Mouse (Mus musculus) layer of hippocampus, adult 18-20 months (tissue): ENCODE data around the gene Neu1. TPM values are rescaled to one million over a fixed set of nuclear protein-coding genes. Genes with fewer than 3 reads are reported as not detected.
A peak's percentile ranks its signal among the peaks of the same experiment; 100 is the strongest.
"Not testable (repeated sequence)": the region's sequence is repeated elsewhere in the genome, so short reads cannot be mapped to it uniquely, and the experiment has no call there.

ENCODE experiments used
- DNase-seq, 2 experiments: peaks; one replicate each; pipeline ENCODE4 v3.0.0; 2022; ENCODE audit warnings: low spot score in 2 of 2
- total RNA-seq, 2 experiments: library from RNA; stranded (reverse); gene quantifications; 2 replicates each; pipeline ENCODE4 v1.2.3; 2021

The Neu1 gene
- total RNA-seq, 2 experiments from 2014 or later: 41.4 to 44.2 TPM

GRCm38 (mm10) chr17:34962125-34962524, 31.1 kb downstream of the Neu1 start:
- no peak for DNase-seq

GRCm38 (mm10) chr17:34962841-34963240, 31.8 kb downstream of the Neu1 start:
- no peak for DNase-seq

GRCm38 (mm10) chr17:34964640-34965049, 33.6 kb downstream of the Neu1 start:
- no peak for DNase-seq

GRCm38 (mm10) chr17:34965627-34966026, 34.6 kb downstream of the Neu1 start:
- DNase-seq: no peak

- DNase-seq: not testable (repeated sequence)
Measured at GRCm38 (mm10) chr17:34969822-34970221, 38.8 kb downstream of the Neu1 start, which contains the start of gene Gm20481. TSS of gene Gm20481 (plus strand) at chr17:34969912.

- not testable (repeated sequence) for DNase-seq
Measured at GRCm38 (mm10) chr17:34970850-34971249, 39.8 kb downstream of the Neu1 start.

GRCm38 (mm10) chr17:34971694-34972068, 40.6 kb downstream of the Neu1 start:
- DNase-seq: not testable (repeated sequence)

GRCm38 (mm10) chr17:34972069-34972749, 41.2 kb downstream of the Neu1 start, which contains the start of the genes Hspa1a and Hspa1l:
TSS of gene Hspa1a (minus strand) at chr17:34972156.
TSS of gene Hspa1l (plus strand) at chr17:34972703.
- DNase-seq: peak; percentile 76 to 85

- no peak for DNase-seq
Measured at GRCm38 (mm10) chr17:34975581-34976492, 44.8 kb downstream of the Neu1 start.

- no peak for DNase-seq
Measured at GRCm38 (mm10) chr17:34977000-34977399, 45.9 kb downstream of the Neu1 start.

- no peak for DNase-seq
Measured at GRCm38 (mm10) chr17:34978239-34978638, 47.2 kb downstream of the Neu1 start.

GRCm38 (mm10) chr17:34979631-34980030, 48.6 kb downstream of the Neu1 start:
- no peak for DNase-seq

GRCm38 (mm10) chr17:34980655-34981054, 49.6 kb downstream of the Neu1 start:
- DNase-seq: peak in 1 of 2 experiments; percentile 72

- peak; percentile 91 to 95 for DNase-seq
Measured at GRCm38 (mm10) chr17:34981690-34982180, 50.7 kb downstream of the Neu1 start, which contains the start of gene Lsm2. TSS of gene Lsm2 (plus strand) at chr17:34981862.

GRCm38 (mm10) chr17:34982328-34982727, 51.3 kb downstream of the Neu1 start:
- no peak for DNase-seq

- no peak for DNase-seq
Measured at GRCm38 (mm10) chr17:34984218-34984617, 53.2 kb downstream of the Neu1 start.

Other genes with a start within 250 kb of the Neu1 start
- gene C4b, start 187.4 kb upstream of the Neu1 start, total RNA-seq: 10 to 100 TPM; 71.3 to 73.0 TPM
- under 1 TPM in 1 of 2 experiments, not detected in 1; 0.30 TPM for gene Cyp21a1, start 126.7 kb upstream of the Neu1 start, total RNA-seq
- gene Stk19, start 94.3 kb upstream of the Neu1 start, total RNA-seq: 10 to 100 TPM; 50.8 to 53.8 TPM
- gene Dxo, start 94.2 kb upstream of the Neu1 start, total RNA-seq: 10 to 100 TPM; 36.6 to 40.8 TPM
- gene Skiv2l, start 81.0 kb upstream of the Neu1 start, total RNA-seq: 10 to 100 TPM; 70.1 to 74.2 TPM
- 10 to 100 TPM; 34.1 to 39.6 TPM for gene Nelfe, start 80.9 kb upstream of the Neu1 start, total RNA-seq
- not detected for gene Cfb, start 68.7 kb upstream of the Neu1 start, total RNA-seq
- 1 to 10 TPM; 8.6 to 8.8 TPM for gene Zbtb12, start 51.8 kb upstream of the Neu1 start, total RNA-seq
- gene Gm20547, start 49.2 kb upstream of the Neu1 start, total RNA-seq: under 1 TPM in 1 of 2 experiments, not detected in 1; 0.10 TPM
- 1 to 10 TPM in 1 of 2 experiments, under 1 TPM in 1; 0.89 to 3.1 TPM for gene C2, start 33.0 kb upstream of the Neu1 start, total RNA-seq
- gene Ehmt2, start 32.8 kb upstream of the Neu1 start, total RNA-seq: 100 to 1,000 TPM; 186 to 193 TPM
- gene Slc44a4, start 16.8 kb upstream of the Neu1 start, total RNA-seq: under 1 TPM in 1 of 2 experiments, not detected in 1; 0.43 TPM
- gene Hspa1b, start 28.0 kb downstream of the Neu1 start, total RNA-seq: 10 to 100 TPM; 27.5 to 37.5 TPM
- gene Gm20481, start 38.7 kb downstream of the Neu1 start, total RNA-seq: not detected
- 10 to 100 TPM; 24.3 to 27.8 TPM for gene Hspa1a, start 40.9 kb downstream of the Neu1 start, total RNA-seq
- gene Hspa1l, start 41.5 kb downstream of the Neu1 start, total RNA-seq: under 1 TPM; 0.12 to 0.48 TPM
- gene Lsm2, start 50.6 kb downstream of the Neu1 start, total RNA-seq: 10 to 100 TPM; 18.2 to 20.7 TPM
- 10 to 100 TPM; 46.6 to 50.4 TPM for gene Vars, start 69.7 kb downstream of the Neu1 start, total RNA-seq
- under 1 TPM; 0.15 to 0.22 TPM for gene Vwa7, start 85.3 kb downstream of the Neu1 start, total RNA-seq
- gene Sapcd1, start 96.8 kb downstream of the Neu1 start, total RNA-seq: 1 to 10 TPM in 1 of 2 experiments, not detected in 1; 1.4 TPM
- gene Msh5, start 115.5 kb downstream of the Neu1 start, total RNA-seq: 1 to 10 TPM; 1.5 to 1.6 TPM
- gene Clic1, start 118.7 kb downstream of the Neu1 start, total RNA-seq: 1 to 10 TPM; 7.7 to 8.3 TPM
- 10 to 100 TPM in 1 of 2 experiments, 1 to 10 TPM in 1; 9.4 to 11.0 TPM for gene Ddah2, start 127.8 kb downstream of the Neu1 start, total RNA-seq
- not detected for gene Ly6g6c, start 134.1 kb downstream of the Neu1 start, total RNA-seq
- not detected for gene Mpig6b, start 134.9 kb downstream of the Neu1 start, total RNA-seq
- gene Ly6g6e, start 145.6 kb downstream of the Neu1 start, total RNA-seq: 1 to 10 TPM; 3.6 to 5.0 TPM
- gene Ly6g6d, start 146.8 kb downstream of the Neu1 start, total RNA-seq: 1 to 10 TPM in 1 of 2 experiments, under 1 TPM in 1; 0.87 to 2.0 TPM
- gene Ly6g6f, start 154.4 kb downstream of the Neu1 start, total RNA-seq: under 1 TPM; 0.57 to 0.58 TPM
- gene Abhd16a, start 158.0 kb downstream of the Neu1 start, total RNA-seq: 100 to 1,000 TPM in 1 of 2 experiments, 10 to 100 TPM in 1; 97.6 to 103 TPM
- not detected for gene Ly6g5c, start 177.0 kb downstream of the Neu1 start, total RNA-seq
- gene Ly6g5b, start 184.2 kb downstream of the Neu1 start, total RNA-seq: under 1 TPM; 0.30 to 0.56 TPM
- 10 to 100 TPM; 15.2 to 17.1 TPM for gene Gpank1, start 190.2 kb downstream of the Neu1 start, total RNA-seq
- 100 to 1,000 TPM; 179 to 185 TPM for gene Csnk2b, start 190.8 kb downstream of the Neu1 start, total RNA-seq
- gene D17H6S53E, start 195.1 kb downstream of the Neu1 start, total RNA-seq: 10 to 100 TPM; 22.5 to 28.9 TPM
- gene Apom, start 200.8 kb downstream of the Neu1 start, total RNA-seq: not detected
- 100 to 1,000 TPM; 323 to 339 TPM for gene Bag6, start 203.9 kb downstream of the Neu1 start, total RNA-seq
- 100 to 1,000 TPM; 317 to 343 TPM for gene Prrc2a, start 233.6 kb downstream of the Neu1 start, total RNA-seq
- 10 to 100 TPM in 1 of 2 experiments, 1 to 10 TPM in 1; 9.4 to 13.0 TPM for gene Aif1, start 244.8 kb downstream of the Neu1 start, total RNA-seq